Mouse (Mus musculus) cerebellum, adult 18-20 months (tissue): ENCODE measurements around the gene Fus.
A peak's percentile ranks its signal among the peaks of the same experiment; 100 is the strongest.

Experiments used
- DNase-seq, 2 experiments: peaks; one replicate each; pipeline ENCODE4 v3.0.0; 2021

The Fus gene

GRCm38 (mm10) chr7:127946470-127947023, 20.7 kb upstream of the Fus start, which contains the start of gene Prss36:
Gene Prss36, minus strand, starts transcription at chr7:127946725.
- no peak for DNase-seq

GRCm38 (mm10) chr7:127952864-127953581, 14.2 kb upstream of the Fus start:
- no peak for DNase-seq

DNA sequence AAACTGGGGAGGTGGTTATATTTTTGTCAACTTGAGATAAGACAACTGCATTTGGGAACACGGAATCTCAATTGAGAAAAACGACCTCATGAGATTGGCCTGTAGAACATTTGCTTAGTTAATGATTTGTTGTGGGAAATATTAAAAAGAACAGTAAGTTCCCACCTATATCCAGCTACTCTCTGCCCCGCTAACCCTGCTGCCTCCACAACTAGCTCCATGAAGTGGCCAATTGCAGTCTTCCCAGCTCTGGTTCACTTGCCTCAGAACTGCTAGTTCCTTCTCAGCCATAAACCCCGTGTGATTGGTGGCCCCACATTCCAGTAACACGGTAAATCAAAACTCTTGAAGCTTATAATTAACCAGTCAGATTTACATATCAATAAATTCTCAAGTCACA, 7.9 kb upstream of the Fus start:
- DNase-seq, result no peak

GRCm38 (mm10) chr7:127966371-127966918, 812 bp upstream of the Fus start:
- peak in 1 of 2 experiments; percentile 30 for DNase-seq

DNA sequence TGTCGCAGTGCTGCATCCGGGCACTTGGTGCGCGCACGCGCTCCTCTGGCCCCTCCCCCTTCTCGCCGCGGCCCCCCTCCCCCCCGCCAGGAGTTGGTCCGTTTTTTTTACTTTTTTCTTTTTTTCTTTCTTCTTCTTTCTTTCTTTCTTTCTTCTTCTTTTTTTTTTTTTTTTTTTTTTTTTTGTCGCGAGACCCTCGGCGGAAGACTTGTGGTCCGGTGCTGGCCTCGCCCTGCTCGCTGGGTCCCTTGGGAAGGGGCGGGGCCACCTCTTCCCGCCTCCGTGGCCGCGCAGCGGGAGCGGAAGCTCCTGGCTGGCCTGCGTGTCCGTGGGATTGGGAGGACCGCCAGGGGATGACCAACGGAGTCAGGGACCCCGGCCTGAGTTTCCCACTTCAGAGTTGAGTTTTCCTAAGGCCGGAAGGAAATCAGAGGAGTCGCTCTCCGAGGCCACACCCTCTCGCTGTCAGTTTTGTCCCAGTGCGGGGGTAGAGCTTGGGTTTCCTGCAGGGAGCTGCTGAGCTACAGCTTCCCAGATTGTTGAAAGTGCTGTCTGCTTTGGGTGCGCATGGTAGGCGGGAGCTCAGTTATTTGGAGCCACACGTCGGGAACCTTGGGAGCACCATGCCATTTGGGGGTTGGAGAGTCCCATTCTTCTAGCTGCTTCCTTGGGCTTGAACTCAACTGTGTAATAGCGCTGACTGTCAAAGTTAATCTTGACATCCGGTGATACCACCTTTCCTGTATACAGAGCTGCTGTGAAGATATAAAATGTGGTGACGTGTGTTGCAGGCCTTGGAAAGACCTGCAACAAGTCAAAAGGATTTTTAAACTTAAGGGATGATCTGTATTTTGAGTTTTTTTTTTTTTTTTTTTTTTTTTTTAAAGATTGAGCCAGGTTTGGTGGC, 918 bp downstream of the Fus start:
- DNase-seq, result peak; percentile 61 to 75

- DNase-seq, result no peak
Measured at GRCm38 (mm10) chr7:127974413-127974930, 7.2 kb downstream of the Fus start.

- DNase-seq, result no peak
Measured at GRCm38 (mm10) chr7:127978856-127979255, 11.6 kb downstream of the Fus start.

DNA sequence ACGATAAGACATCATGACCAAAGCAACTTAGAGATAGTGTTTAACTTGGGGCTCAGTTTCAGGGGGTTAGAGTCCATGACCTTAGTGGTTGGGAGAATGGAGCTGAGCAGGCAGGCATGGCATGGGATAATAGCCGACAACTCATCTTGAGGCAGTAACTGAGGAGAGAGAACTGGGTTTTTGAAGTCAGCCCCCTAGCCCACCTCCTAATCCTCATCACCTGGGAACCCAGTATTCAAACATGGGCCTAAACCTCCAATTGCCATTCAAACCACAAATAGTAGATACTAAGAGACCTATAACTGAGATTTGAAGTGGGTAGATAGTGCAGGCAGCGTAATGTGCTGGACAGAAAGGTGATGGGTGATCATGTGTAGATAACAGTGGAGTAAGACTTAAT, 13.3 kb downstream of the Fus start:
- no peak for DNase-seq

DNA sequence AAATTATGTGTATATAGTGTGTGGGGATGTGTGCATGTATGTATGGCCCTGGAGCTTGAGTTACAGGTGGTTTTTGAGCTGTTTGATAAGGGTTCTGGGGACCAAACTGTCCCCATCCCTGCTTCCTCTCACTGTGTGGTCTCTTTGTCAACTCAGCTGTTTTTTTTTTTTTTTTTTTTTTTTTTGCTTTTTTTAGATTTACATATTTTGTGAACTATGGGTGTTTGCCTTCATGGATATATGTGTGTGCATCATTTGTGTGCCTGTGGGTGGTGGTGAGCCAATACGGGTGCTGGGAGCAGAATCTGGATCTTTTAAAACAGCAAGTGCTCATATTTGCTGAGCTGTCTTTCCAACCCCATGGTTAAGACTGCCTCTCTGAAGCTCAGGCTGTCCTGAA, 21.6 kb downstream of the Fus start:
- no peak for DNase-seq

DNA sequence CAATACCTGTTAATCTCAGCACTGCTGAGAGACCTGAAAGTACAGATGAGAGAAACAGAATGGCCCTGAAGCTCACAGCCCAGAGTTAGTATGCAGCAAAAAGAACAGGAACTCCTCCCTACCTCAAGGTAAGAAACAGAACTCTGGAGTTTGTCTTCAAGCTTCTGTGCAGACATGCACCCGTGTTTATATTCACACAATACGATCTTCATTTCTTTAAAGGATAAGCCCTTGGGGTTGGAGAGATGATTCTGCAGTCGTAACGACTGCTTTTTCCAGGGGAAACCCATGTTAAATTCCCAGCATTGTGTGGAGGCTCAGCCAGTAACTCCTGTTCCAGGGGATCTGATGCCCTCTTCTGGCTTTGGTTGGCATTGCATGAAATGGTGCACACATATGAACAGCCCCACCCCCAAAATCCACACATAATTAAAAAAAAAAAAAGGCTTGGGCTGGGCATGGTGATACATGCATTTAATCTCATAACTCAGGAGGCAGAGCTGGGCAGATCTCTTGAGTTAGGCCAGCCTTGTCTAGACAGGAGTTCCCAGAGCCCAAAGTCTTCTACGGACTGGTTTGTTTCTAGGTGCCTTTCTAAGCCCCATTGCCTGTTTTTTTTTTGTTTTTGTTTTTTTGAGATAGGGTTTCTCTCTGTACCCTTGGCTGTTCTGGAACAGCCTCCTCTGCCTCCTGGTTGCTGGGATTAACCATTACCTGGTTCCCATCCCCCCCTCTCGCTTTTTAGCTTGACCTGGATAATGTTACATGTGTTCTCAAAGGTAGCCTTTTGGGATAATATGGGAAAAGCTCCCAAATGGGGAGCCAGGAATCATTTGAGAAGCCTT, 24.6 kb downstream of the Fus start:
- DNase-seq, result peak; percentile 77 to 80

GRCm38 (mm10) chr7:127992488-127993340, 25.5 kb downstream of the Fus start:
- no peak for DNase-seq

DNA sequence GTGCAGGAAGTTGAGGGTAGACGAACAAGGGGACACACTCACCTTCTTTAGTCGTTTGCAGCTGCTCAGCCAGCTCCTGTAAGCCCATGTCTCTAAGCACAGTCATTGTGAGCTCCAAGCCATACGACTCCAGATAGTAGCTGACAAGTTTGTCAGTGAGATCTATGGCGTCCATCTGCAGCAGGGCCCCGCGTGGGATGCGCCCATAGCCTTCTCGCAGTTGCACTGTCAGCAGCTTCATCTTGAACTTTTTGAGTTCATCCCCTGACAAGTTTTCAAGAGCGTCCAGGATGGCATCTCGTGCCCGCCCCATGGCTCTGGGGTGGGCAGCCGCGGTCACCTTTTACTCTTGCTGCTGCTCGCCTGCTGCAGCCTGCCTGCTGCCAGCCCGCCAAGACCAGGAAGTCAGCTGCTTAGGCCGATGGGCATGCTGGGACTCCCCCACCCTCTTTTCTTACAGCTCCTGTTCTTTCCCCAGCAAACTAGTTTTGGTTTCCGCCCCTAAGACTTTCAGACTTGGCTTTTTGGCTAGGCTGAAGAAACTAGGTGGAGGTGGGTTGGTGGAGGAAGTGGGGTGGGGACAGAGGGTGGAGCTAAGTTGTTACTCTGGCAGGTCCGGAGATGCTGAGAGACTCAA, 26.2 kb downstream of the Fus start, which contains the start of gene Pycard:
TSS of gene Pycard (minus strand) at position 527 of the 637 bp plus-strand sequence.
- DNase-seq, result no peak

- DNase-seq, result no peak
Measured at GRCm38 (mm10) chr7:127999436-127999835, 32.2 kb downstream of the Fus start.

GRCm38 (mm10) chr7:128000068-128000950, 33.1 kb downstream of the Fus start:
- DNase-seq, result no peak

- no peak for DNase-seq
Measured at GRCm38 (mm10) chr7:128003098-128003497, 35.8 kb downstream of the Fus start.

GRCm38 (mm10) chr7:128003688-128004087, 36.4 kb downstream of the Fus start, which contains the start of gene Trim72:
Gene Trim72, plus strand, starts transcription at chr7:128003949.
- DNase-seq, result peak; percentile 74 to 83

- no peak for DNase-seq
Measured at GRCm38 (mm10) chr7:128004150-128004486, 36.9 kb downstream of the Fus start.

DNA sequence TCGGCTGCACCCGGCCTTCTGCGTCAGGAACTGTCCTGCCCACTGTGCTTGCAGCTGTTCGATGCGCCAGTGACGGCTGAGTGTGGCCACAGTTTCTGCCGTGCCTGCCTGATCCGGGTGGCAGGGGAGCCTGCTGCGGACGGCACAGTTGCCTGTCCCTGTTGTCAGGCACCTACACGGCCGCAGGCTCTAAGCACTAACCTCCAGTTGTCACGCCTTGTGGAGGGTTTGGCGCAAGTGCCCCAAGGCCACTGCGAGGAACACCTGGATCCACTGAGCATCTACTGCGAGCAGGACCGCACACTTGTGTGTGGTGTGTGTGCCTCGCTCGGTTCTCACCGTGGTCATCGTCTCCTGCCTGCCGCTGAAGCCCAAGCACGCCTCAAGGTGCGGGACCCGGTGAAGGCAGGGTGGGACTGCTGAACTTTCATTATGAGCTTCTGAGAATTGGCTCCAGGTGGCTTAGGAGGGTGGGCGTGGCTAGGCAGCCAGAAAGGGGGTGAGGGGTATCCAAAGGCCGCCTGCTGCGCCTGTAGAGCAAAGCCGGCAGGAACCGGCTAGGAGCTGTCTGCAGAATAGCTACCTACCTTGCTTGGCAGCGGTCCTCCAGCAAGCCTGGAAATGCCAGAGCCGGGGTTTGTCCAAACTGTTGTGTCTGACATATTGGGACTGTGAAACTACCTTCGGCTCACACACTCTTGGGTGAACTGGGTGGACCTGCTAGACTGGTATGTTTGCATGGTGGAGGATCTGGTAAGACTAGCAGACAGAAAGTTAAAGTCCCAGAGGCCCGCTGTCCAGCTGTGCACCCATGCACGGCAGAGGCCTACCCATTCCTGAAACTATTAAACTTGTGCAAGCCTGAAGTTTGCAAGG, 37.5 kb downstream of the Fus start:
- peak; percentile 20 to 30 for DNase-seq
